Mouse (Mus musculus) C2C12 (cell line): ENCODE measurements around the gene Rnf8.

Experiments
- CEBPB ChIP-seq: IDR thresholded peaks from one replicate; pipeline ENCODE4 v1.6.1; 2011; ENCODE audit warnings: low read depth, mild to moderate bottlenecking, control low read depth, moderate library complexity
- CTCF ChIP-seq: IDR thresholded peaks from one replicate; pipeline ENCODE4 v1.5.1; 2011; ENCODE audit not compliant: control insufficient read depth, insufficient read depth, insufficient read length
- FOSL1 ChIP-seq: IDR thresholded peaks from one replicate; pipeline ENCODE4 v1.8.0; 2011; ENCODE audit warnings: mild to moderate bottlenecking, low read length; ENCODE audit not compliant: poor library complexity, insufficient read depth, severe bottlenecking
- MAX ChIP-seq: IDR thresholded peaks from one replicate; pipeline ENCODE4 v1.6.1; 2011; ENCODE audit warnings: mild to moderate bottlenecking, control low read depth
- USF1 ChIP-seq: IDR thresholded peaks from one replicate; pipeline ENCODE4 v1.6.1; 2011; ENCODE audit warnings: low read depth, mild to moderate bottlenecking, control low read depth, moderate library complexity

DNA sequence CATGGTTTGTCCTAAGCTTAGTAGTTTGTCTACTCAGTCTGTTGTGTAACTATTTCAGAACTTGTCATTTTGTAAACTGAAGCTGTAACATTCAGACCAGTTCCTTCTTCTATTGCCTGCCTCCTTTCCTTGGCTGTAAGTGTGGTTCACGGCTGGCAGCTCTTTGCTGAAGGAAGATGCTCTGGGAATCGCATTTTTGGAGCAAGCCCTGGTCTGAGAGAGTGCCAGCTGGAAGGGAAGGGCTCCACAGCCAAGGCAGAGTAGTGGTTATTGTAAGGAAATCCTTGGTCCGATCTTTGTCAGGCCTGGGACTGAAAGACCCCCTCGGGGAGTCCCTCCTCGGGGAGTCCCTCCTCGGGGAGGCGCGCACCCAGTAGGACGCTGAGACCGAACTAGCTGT, 74.0 kb downstream of the Rnf8 start:
- TF ChIP-seq MAX (no peak), CTCF (no peak), CEBPB (no peak), FOSL1 (no peak), USF1 (no peak)
